ENCODE assay signal across 8 mouse cellular contexts in genomic region chr6:57581595-57581994, GRCm38 (mm10). TPM values are rescaled to one million over a fixed set of nuclear protein-coding genes. Genes with fewer than 3 reads are reported as not detected.
DNase-seq lines count a peak whose midpoint lies in the region; ATAC-seq and TF ChIP-seq lines count a peak whose summit lies in the region.

No protein-coding gene starts in this region.

- H3K9ac ChIP-seq in kidney, postnatal 0 days (ENCODE audit: low read depth, low read length), result 0 out of 2 replicates have a peak overlapping the region, but pooled peaks have one; percentile 64
- H3K9ac ChIP-seq in embryonic facial prominence, embryonic 12.5 days, result 0 out of 2 replicates have a peak overlapping the region, but pooled peaks have one; percentile 59
- H3K9ac ChIP-seq in intestine, postnatal 0 days (ENCODE audit: low read depth, low read length), result no peak overlapping the region; the same call in 1 of the 2 replicates

- peak overlapping the region; percentile 87 for H3K27ac ChIP-seq in kidney, postnatal 0 days
- H3K27ac ChIP-seq in embryonic facial prominence, embryonic 12.5 days, result no peak overlapping the region
- H3K27ac ChIP-seq in intestine, postnatal 0 days (ENCODE audit: low read depth, low read length), result no peak overlapping the region

- no peaks in the 10 kb centered on the region for H3K4me1 ChIP-seq in kidney, postnatal 0 days (replicated peaks; ENCODE audit: insufficient read depth, low read length)
- 0 out of 2 replicates have a peak, but pooled peaks cover 3% of the 10 kb centered on the region for H3K4me1 ChIP-seq in embryonic facial prominence, embryonic 12.5 days
- H3K4me1 ChIP-seq in intestine, postnatal 0 days (replicated peaks; ENCODE audit: control insufficient read depth, insufficient read depth, low read length), result no peaks in the 10 kb centered on the region

- H3K36me3 ChIP-seq in kidney, postnatal 0 days (ENCODE audit: insufficient read depth, low read length), result no peaks in the 10 kb centered on the region
- no peaks in the 10 kb centered on the region for H3K36me3 ChIP-seq in embryonic facial prominence, embryonic 12.5 days
- H3K36me3 ChIP-seq in intestine, postnatal 0 days (ENCODE audit: control insufficient read depth, insufficient read depth), result no peaks in the 10 kb centered on the region
- no peaks in the 10 kb centered on the region for H3K36me3 ChIP-seq in myocyte (ENCODE audit: control insufficient read depth, insufficient read depth)

- no peak for DNase-seq in kidney, postnatal 0 days (ENCODE audit: low spot score)
- no peak for DNase-seq in kidney, postnatal 14 days
- no peak for DNase-seq in gastrocnemius, postnatal 36 days
- DNase-seq in layer of hippocampus, postnatal 25 days (ENCODE audit: extremely low spot score in 1 of 2, low spot score in 1 of 2), result no peak
- no peak for DNase-seq in cerebellum, postnatal 4 days (ENCODE audit: low spot score in 2 of 2)

- H3ac ChIP-seq in myocyte (ENCODE audit: control insufficient read depth, insufficient read length), result no peak overlapping the region

- TF ChIP-seq POLR2A in myocyte (IDR thresholded peaks at IDR 0.05; ENCODE audit: insufficient read length, low read depth), result no peak

- H3K4me2 ChIP-seq in kidney, postnatal 0 days (ENCODE audit: low read length), result peak overlapping the region; percentile 92
- peak overlapping the region; percentile 77 for H3K4me2 ChIP-seq in embryonic facial prominence, embryonic 12.5 days (replicated peaks)
- peak overlapping the region; percentile 88 for H3K4me2 ChIP-seq in intestine, postnatal 0 days (replicated peaks; ENCODE audit: low read depth)
- peak overlapping the region; percentile 76 for H3K4me2 ChIP-seq in myocyte (ENCODE audit: low read depth)

- no peaks in the 10 kb centered on the region for H3K9me3 ChIP-seq in kidney, postnatal 0 days (replicated peaks; ENCODE audit: low read length)
- no peaks in the 10 kb centered on the region for H3K9me3 ChIP-seq in embryonic facial prominence, embryonic 12.5 days
- H3K9me3 ChIP-seq in intestine, postnatal 0 days (ENCODE audit: control insufficient read depth), result no peaks in the 10 kb centered on the region

- intact Hi-C loops in gastrocnemius, postnatal 36 days (cut with DNase I), result no loop called here

- H3K79me2 ChIP-seq in myocyte (ENCODE audit: control insufficient read depth, insufficient read depth), result no peaks in the 10 kb centered on the region

- WGBS in kidney, postnatal 0 days, result 83% methylated on average over 12 of the region's 12 CpGs
- WGBS in embryonic facial prominence, embryonic 12.5 days, result 83% methylated on average over 12 of the region's 12 CpGs
- 86% methylated on average over 12 of the region's 12 CpGs for WGBS in intestine, postnatal 0 days

- H3K4me3 ChIP-seq in kidney, postnatal 0 days (replicated peaks; ENCODE audit: low read depth, low read length), result peak overlapping the region; percentile 76
- peak overlapping the region; percentile 44; the same call in 1 of the 2 replicates for H3K4me3 ChIP-seq in embryonic facial prominence, embryonic 12.5 days
- peak overlapping the region; percentile 81 for H3K4me3 ChIP-seq in intestine, postnatal 0 days (ENCODE audit: low read depth, low read length)
- H3K4me3 ChIP-seq in myocyte, result peak overlapping the region; percentile 49

- no peak for ATAC-seq in kidney, postnatal 0 days (replicated peaks; ENCODE audit: low FRiP score, low read depth)
- no peak for ATAC-seq in embryonic facial prominence, embryonic 12.5 days (ENCODE audit: insufficient number of reproducible peaks, insufficient read depth, low FRiP score, low TSS enrichment)
- ATAC-seq in intestine, postnatal 0 days, result no peak; the same call in 1 of the 2 replicates

- no peak for TF ChIP-seq CTCF in kidney, postnatal 0 days (IDR thresholded peaks at IDR 0.05; ENCODE audit: low read depth)
- TF ChIP-seq CTCF in intestine, postnatal 0 days (IDR thresholded peaks at IDR 0.05; ENCODE audit: low read depth), result no peak

- H3K27me3 ChIP-seq in kidney, postnatal 0 days (ENCODE audit: insufficient read depth, low read length), result no peaks in the 10 kb centered on the region
- no peaks in the 10 kb centered on the region for H3K27me3 ChIP-seq in embryonic facial prominence, embryonic 12.5 days
- no peaks in the 10 kb centered on the region for H3K27me3 ChIP-seq in intestine, postnatal 0 days (replicated peaks; ENCODE audit: control insufficient read depth, insufficient read depth, low read length)
- no peaks in the 10 kb centered on the region for H3K27me3 ChIP-seq in myocyte (ENCODE audit: control insufficient read depth, insufficient read depth, insufficient read length)

TF ChIP-seq in myocyte, 11 proteins besides CTCF, POLR2A, EP300 and RAD21:
- no peak for TF ChIP-seq USF1 (IDR thresholded peaks at IDR 0.05; ENCODE audit: low read depth)
- TF ChIP-seq MYOG (IDR thresholded peaks at IDR 0.05; ENCODE audit: control insufficient read depth in 1 of 3, insufficient read depth in 1 of 3, insufficient read length in 2 of 3, low read depth in 2 of 3), result no peak

RNA-seq across cellular contexts. Expression of gene Herc6, which starts 0.8 kb away (rescaled TPM):
- 3.0 and 3.2 TPM in 2 replicates for polyA plus RNA-seq in kidney, postnatal 0 days (2015; fragmentation: Nextera tagmentation; extraction: Ambion mirVana)
- polyA plus RNA-seq in embryonic facial prominence, embryonic 12.5 days (2016; fragmentation: Nextera tagmentation; extraction: Ambion mirVana), result 1.9 and 2.5 TPM in 2 replicates
- 3.9 and 4.4 TPM in 2 replicates for polyA plus RNA-seq in intestine, postnatal 0 days (2015; fragmentation: Nextera tagmentation; extraction: Ambion mirVana)
- 0.44 TPM for polyA plus RNA-seq in myocyte (2012; fragmentation: generic; extraction: Trizol)
- total RNA-seq in gastrocnemius, postnatal 36 days (2021), result 1 to 10 TPM; 1.8 TPM
- 1 to 10 TPM; 4.2 to 4.3 TPM for total RNA-seq in layer of hippocampus, postnatal 25 days (2021)

RNA-seq across cellular contexts. Expression of gene Ppm1k, which starts 46.3 kb away (rescaled TPM):
- 2.7 and 3.6 TPM in 2 replicates for polyA plus RNA-seq in kidney, postnatal 0 days (2015; fragmentation: Nextera tagmentation; extraction: Ambion mirVana)
- polyA plus RNA-seq in embryonic facial prominence, embryonic 12.5 days (2016; fragmentation: Nextera tagmentation; extraction: Ambion mirVana), result 4.3 and 5.2 TPM in 2 replicates
- 0.81 and 2.1 TPM in 2 replicates for polyA plus RNA-seq in intestine, postnatal 0 days (2015; fragmentation: Nextera tagmentation; extraction: Ambion mirVana)
- 0.47 TPM for polyA plus RNA-seq in myocyte (2012; fragmentation: generic; extraction: Trizol)
- 10 to 100 TPM; 12.3 to 14.7 TPM for total RNA-seq in gastrocnemius, postnatal 36 days (2021)
- 10 to 100 TPM; 65.7 to 69.1 TPM for total RNA-seq in layer of hippocampus, postnatal 25 days (2021)
